Mouse (Mus musculus) fibroblast of lung, adult 2 months (primary cell): ENCODE measurements around the gene Mfap4.
A peak's percentile ranks its signal among the peaks of the same experiment; 100 is the strongest.

Experiments used
- DNase-seq: peaks from one replicate; pipeline ENCODE4 v3.0.0-alpha.2; 2011; ENCODE audit warnings: low read depth

Gene Mfap4

GRCm38 (mm10) chr11:61484613-61485540 is at the start of gene Mfap4:
Mfap4 (plus strand) TSS chr11:61485431.
- no peak for DNase-seq

GRCm38 (mm10) chr11:61436298-61436697 is 48.9 kb upstream of the Mfap4 start:
- DNase-seq = no peak

GRCm38 (mm10) chr11:61439170-61439569 is 46.1 kb upstream of the Mfap4 start:
- no peak for DNase-seq

GRCm38 (mm10) chr11:61440416-61440815 is 44.8 kb upstream of the Mfap4 start:
- DNase-seq = no peak

GRCm38 (mm10) chr11:61441670-61442069 is 43.6 kb upstream of the Mfap4 start:
- no peak for DNase-seq

- DNase-seq = no peak
Observed at GRCm38 (mm10) chr11:61443807-61444206, 41.4 kb upstream of the Mfap4 start.

- DNase-seq = no peak
Observed at GRCm38 (mm10) chr11:61447296-61447695, 37.9 kb upstream of the Mfap4 start.

GRCm38 (mm10) chr11:61448041-61448440 is 37.2 kb upstream of the Mfap4 start:
- DNase-seq = no peak

- DNase-seq = peak; percentile 20
Observed at GRCm38 (mm10) chr11:61448599-61449225, 36.5 kb upstream of the Mfap4 start.

GRCm38 (mm10) chr11:61449499-61450292 is 35.5 kb upstream of the Mfap4 start:
- DNase-seq = no peak

- DNase-seq = no peak
Observed at GRCm38 (mm10) chr11:61464071-61464470, 21.2 kb upstream of the Mfap4 start.

- DNase-seq = no peak
Observed at GRCm38 (mm10) chr11:61465422-61465821, 19.8 kb upstream of the Mfap4 start.

GRCm38 (mm10) chr11:61468534-61468933 is 16.7 kb upstream of the Mfap4 start:
- no peak for DNase-seq

- DNase-seq = no peak
Observed at GRCm38 (mm10) chr11:61469317-61469917, 15.8 kb upstream of the Mfap4 start.

- no peak for DNase-seq
Observed at GRCm38 (mm10) chr11:61470880-61471279, 14.4 kb upstream of the Mfap4 start.

- DNase-seq = no peak
Observed at GRCm38 (mm10) chr11:61473630-61474029, 11.6 kb upstream of the Mfap4 start.

- DNase-seq = no peak
Observed at GRCm38 (mm10) chr11:61476786-61477382, 8.3 kb upstream of the Mfap4 start.

- DNase-seq = no peak
Observed at GRCm38 (mm10) chr11:61477566-61478508, 7.4 kb upstream of the Mfap4 start.

GRCm38 (mm10) chr11:61478788-61479187 is 6.4 kb upstream of the Mfap4 start:
- DNase-seq = no peak
